Mouse (Mus musculus): Measurements from ENCODE around the gene Kcnip4. TPM values are rescaled to one million over a fixed set of nuclear protein-coding genes. Genes with fewer than 3 reads are reported as not detected.

Kcnip4 gene
- polyA plus RNA-seq, 1 experiment from 2014 or later = 0.15 TPM

DNA sequence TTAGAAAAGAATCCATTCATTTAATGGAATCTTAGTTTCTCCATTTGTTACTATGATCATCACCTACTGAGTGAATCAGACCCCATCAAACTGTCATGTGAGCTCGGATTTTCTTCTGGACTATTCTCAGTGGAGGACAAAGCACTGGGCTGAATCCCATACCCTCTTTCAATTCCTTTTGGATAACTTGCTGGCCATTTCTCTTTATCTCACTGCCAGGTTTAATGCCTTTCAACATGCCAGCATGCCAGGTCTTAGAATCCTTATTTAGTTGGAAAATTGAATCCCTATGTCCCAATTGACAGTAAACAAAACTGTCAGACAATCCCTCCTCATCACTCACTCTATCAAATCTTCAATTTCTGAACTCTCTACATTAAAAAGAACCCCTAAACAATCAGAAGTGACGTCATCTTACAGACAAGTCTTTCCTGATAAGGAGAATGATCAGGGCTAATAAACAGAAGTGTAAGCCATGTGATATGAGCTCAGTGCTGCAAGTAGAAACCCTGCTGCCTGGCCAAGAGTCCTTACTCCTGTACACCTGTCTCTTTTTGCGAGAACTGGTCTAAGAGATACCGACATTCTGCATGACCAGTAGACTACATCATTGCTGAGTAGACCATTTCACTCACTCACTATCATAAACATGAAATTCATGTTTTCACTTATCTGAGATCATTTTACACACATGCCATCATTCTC, 466.9 kb downstream of the Kcnip4 start:
- no peak overlapping the region for H3K4me3 ChIP-seq (replicated peaks)
- ATAC-seq (ENCODE audit: low read depth) (no peak), DNase-seq (no peak)
- no peak overlapping the region for H3K4me2 ChIP-seq
- no peaks in the 10 kb centered on the region for H3K27me3 ChIP-seq
- no peaks in the 10 kb centered on the region for H3K9me3 ChIP-seq (replicated peaks)
- no peaks in the 10 kb centered on the region for H3K4me1 ChIP-seq (replicated peaks)
- H3K27ac ChIP-seq = no peak overlapping the region
- H3K9ac ChIP-seq = no peak overlapping the region
- WGBS (ENCODE audit: insufficient replicate concordance) = 57% methylated on average over 4 of the region's 4 CpGs
- H3K36me3 ChIP-seq = no peaks in the 10 kb centered on the region

DNA sequence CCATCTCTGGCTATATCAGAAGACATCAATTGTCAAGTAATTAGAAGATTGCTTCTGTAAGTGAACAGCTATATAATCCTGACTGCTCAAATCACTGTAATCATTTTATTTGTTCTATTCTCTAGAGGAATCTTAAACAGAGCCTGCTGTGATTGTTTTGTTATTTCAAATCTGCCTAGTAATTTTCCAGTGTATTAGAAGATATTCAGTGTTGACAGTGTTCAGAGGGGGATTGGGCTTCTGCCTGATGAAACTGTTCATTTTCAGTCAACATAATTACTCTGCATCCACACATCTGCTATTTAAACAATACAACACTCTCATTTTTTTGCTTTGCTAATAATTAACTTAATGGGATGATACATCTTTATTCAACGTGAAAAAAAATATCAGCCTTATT, 476.7 kb downstream of the Kcnip4 start:
- no peak for ATAC-seq (ENCODE audit: low read depth)
- WGBS (ENCODE audit: insufficient replicate concordance) = 51% methylated on average over 1 of the region's 1 CpGs
- Histone ChIP-seq H3K4me3 (replicated peaks) (no peak overlapping the region), H3K9ac (no peak overlapping the region), H3K27me3 (no peaks in the 10 kb centered on the region), H3K9me3 (replicated peaks) (no peaks in the 10 kb centered on the region), H3K36me3 (no peaks in the 10 kb centered on the region), H3K4me1 (replicated peaks) (no peaks in the 10 kb centered on the region), H3K27ac (no peak overlapping the region), H3K4me2 (no peak overlapping the region)
- no peak for DNase-seq

DNA sequence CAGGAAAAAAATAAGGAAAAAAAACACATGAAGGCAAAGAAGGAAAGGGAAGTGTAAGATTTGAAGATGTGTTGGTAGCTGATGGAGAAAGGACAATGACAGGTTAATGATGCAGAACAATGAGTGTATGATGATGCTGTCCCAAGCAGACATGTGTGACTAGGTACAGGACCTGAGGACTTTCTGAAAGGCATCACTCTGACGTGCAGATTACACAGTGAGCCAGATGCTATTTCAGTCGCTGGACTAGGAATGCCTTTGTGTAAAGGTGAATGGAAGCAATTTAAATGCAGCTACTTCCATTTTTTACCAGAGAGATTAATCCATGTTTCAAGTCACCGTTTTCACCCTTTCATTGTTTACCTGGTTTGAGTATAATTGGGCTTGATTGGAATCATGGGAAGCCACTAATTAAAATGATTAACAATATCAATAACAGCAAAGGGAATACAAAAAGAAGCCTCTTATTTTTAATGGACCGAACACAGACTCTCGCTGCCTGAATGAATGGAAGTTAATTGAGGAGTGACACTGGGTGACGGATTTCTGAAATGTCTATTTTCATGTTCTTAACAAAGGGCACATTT, 483.4 kb downstream of the Kcnip4 start:
- no peak overlapping the region for H3K4me3 ChIP-seq (replicated peaks)
- no peak overlapping the region for H3K9ac ChIP-seq
- no peak overlapping the region for H3K4me2 ChIP-seq
- ATAC-seq (ENCODE audit: low read depth) (no peak), DNase-seq (no peak)
- no peaks in the 10 kb centered on the region for H3K36me3 ChIP-seq
- H3K9me3 ChIP-seq (replicated peaks) = no peaks in the 10 kb centered on the region
- H3K27me3 ChIP-seq = no peaks in the 10 kb centered on the region
- H3K27ac ChIP-seq = no peak overlapping the region
- WGBS (ENCODE audit: insufficient replicate concordance) = 63% methylated on average over 6 of the region's 6 CpGs
- H3K4me1 ChIP-seq (replicated peaks) = no peaks in the 10 kb centered on the region

DNA sequence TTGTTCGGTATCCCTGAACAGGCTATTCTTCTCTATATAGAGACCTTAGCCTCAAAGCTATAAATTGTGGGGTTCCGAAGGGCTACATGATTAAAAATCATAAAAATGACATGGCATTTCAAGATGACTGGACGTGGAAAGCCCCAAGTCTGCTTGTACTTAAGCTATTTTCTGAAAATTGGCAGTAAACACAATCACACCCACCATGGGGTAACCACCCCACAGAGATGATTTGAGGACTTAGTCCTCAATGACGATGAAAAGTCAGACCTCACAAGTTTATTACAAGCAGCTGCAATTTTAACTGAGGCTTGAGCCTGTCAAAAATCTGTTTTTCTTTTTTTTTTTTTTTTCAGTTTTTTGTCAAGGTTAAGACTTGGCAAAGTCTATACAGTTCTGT, 527.3 kb downstream of the Kcnip4 start:
- H3K36me3 ChIP-seq = no peaks in the 10 kb centered on the region
- no peak overlapping the region for H3K4me3 ChIP-seq (replicated peaks)
- H3K9ac ChIP-seq = no peak overlapping the region
- no peak overlapping the region for H3K4me2 ChIP-seq
- DNase-seq = no peak
- H3K4me1 ChIP-seq (replicated peaks) = no peaks in the 10 kb centered on the region
- no peak for ATAC-seq (ENCODE audit: low read depth)
- WGBS (ENCODE audit: insufficient replicate concordance) = 52% methylated on average over 4 of the region's 4 CpGs
- H3K27me3 ChIP-seq = no peaks in the 10 kb centered on the region
- H3K9me3 ChIP-seq (replicated peaks) = no peaks in the 10 kb centered on the region
- H3K27ac ChIP-seq = no peak overlapping the region

DNA sequence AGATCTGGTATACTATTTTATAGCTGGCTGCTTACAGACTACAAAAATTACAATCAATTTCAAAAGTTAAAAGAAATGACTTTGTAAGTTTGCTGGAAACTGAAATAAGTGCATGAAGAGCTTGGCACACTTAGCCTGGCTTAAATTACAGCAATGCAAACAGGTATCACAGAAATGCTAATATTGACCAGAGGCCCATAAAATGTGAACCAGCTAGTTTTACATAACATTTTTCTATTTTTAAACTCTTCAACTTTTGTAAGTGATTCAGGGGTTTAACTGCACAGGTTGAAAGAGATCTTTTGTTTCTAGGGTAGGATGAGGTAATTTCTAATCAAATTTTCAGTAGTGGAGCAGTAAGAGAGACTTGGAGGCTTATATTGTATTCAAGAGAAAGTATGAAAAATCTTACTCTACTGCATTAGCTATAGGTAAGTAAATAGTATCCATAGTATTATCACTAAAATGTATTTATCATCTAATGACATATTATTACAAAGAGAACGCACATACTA, 535.5 kb downstream of the Kcnip4 start:
- no peak for DNase-seq
- H3K36me3 ChIP-seq = no peaks in the 10 kb centered on the region
- WGBS (ENCODE audit: insufficient replicate concordance) = 67% methylated on average over 1 of the region's 1 CpGs
- no peaks in the 10 kb centered on the region for H3K27me3 ChIP-seq
- no peak for ATAC-seq (ENCODE audit: low read depth)
- H3K27ac ChIP-seq = no peak overlapping the region
- no peaks in the 10 kb centered on the region for H3K4me1 ChIP-seq (replicated peaks)
- no peak overlapping the region for H3K4me2 ChIP-seq
- H3K4me3 ChIP-seq (replicated peaks) = no peak overlapping the region
- no peak overlapping the region for H3K9ac ChIP-seq
- no peaks in the 10 kb centered on the region for H3K9me3 ChIP-seq (replicated peaks)

DNA sequence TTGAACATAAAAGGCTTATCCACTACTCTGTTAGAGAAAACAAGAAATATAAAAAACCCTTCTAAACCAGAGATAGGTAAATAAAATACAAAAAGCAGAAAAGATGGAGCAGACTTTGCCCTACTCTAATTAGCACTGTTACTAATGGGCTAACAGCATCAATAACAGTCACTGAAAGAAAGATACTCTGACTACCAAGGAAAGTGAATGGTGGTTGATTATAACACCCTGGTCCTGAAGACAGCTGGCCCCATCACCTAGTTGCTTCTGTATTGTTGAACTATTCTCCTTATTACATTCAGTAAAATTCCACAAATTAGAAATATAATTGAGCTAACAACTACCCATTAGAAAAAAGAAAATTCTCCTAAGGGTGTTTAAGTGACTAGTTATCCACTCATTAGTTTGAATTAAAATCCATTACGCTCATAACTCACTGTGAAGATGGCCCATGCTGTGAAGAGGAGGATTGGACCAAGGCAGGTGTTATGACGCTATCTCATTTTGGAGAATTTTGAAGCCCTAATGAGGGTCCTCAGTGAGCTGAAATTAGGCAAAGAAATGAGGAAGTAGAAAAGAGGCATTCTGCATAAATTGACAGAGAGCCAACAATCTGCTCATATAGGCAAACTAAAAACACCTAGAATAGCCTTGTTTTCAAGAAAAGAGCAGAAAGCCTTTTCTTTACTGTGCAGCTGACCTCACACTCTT, 582.2 kb downstream of the Kcnip4 start:
- H3K36me3 ChIP-seq = no peaks in the 10 kb centered on the region
- 61% methylated on average over 2 of the region's 2 CpGs for WGBS (ENCODE audit: insufficient replicate concordance)
- H3K4me2 ChIP-seq = no peak overlapping the region

DNA sequence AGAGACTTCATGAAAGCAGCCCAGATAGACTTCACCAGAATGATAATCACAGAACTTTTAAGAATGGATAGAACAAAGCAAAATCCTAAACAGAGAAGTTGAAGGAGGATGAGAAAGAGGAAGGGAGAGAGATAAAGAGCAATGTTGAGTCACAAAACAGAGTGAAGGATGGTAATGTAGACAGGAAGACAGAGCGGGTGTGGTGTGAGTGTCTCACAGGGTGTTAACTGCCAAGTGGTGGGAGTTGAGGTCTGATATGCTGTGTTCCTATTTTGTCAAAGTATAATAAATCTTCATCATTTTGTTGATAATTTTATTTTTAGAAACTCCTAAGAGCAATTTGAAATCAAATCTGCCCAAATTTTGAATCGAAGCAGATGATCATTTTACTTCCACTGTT, 592.8 kb downstream of the Kcnip4 start:
- H3K36me3 ChIP-seq = no peaks in the 10 kb centered on the region
- 58% methylated on average over 2 of the region's 2 CpGs for WGBS (ENCODE audit: insufficient replicate concordance)
- DNase-seq = no peak
- H3K4me1 ChIP-seq (replicated peaks) = no peaks in the 10 kb centered on the region
- no peak overlapping the region for H3K9ac ChIP-seq
- no peak overlapping the region for H3K27ac ChIP-seq
- no peak overlapping the region for H3K4me2 ChIP-seq
- H3K4me3 ChIP-seq (replicated peaks) = no peak overlapping the region
- H3K9me3 ChIP-seq (replicated peaks) = no peaks in the 10 kb centered on the region
- ATAC-seq (ENCODE audit: low read depth) = no peak
- no peaks in the 10 kb centered on the region for H3K27me3 ChIP-seq

More for the DNA sequence above, 582.2 kb downstream of the Kcnip4 start:
- ATAC-seq (ENCODE audit: low read depth) (no peak), DNase-seq (no peak)
- no peaks in the 10 kb centered on the region for H3K4me1 ChIP-seq (replicated peaks)
- no peak overlapping the region for H3K9ac ChIP-seq
- H3K27me3 ChIP-seq = no peaks in the 10 kb centered on the region
- no peak overlapping the region for H3K27ac ChIP-seq
- no peak overlapping the region for H3K4me3 ChIP-seq (replicated peaks)
- no peaks in the 10 kb centered on the region for H3K9me3 ChIP-seq (replicated peaks)

DNA sequence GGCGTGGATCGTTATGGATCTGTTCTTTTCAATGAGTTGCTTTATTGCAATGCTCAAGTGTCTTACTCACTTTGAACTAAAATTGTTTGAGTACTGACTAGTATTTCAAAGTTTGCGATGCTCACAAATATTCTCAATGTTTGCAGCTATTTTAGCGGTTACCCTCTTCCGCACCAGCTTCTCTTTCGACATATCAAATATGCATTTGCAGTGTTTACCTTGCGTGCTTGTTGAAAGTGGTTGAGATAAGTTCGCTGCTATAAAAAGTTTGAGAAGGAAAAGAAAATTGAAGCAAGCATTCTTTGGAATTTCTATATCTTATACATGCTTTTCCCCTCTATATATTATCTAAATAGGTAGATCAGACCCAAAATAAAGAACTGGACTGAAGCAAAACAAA, 634.5 kb downstream of the Kcnip4 start:
- Histone ChIP-seq H3K27me3 (no peaks in the 10 kb centered on the region), H3K4me3 (replicated peaks) (no peak overlapping the region), H3K4me2 (no peak overlapping the region), H3K27ac (no peak overlapping the region), H3K36me3 (no peaks in the 10 kb centered on the region), H3K9ac (no peak overlapping the region), H3K4me1 (replicated peaks) (no peaks in the 10 kb centered on the region), H3K9me3 (replicated peaks) (no peaks in the 10 kb centered on the region)
- ATAC-seq (ENCODE audit: low read depth) (no peak), DNase-seq (no peak)
- WGBS (ENCODE audit: insufficient replicate concordance) = 64% methylated on average over 8 of the region's 8 CpGs

DNA sequence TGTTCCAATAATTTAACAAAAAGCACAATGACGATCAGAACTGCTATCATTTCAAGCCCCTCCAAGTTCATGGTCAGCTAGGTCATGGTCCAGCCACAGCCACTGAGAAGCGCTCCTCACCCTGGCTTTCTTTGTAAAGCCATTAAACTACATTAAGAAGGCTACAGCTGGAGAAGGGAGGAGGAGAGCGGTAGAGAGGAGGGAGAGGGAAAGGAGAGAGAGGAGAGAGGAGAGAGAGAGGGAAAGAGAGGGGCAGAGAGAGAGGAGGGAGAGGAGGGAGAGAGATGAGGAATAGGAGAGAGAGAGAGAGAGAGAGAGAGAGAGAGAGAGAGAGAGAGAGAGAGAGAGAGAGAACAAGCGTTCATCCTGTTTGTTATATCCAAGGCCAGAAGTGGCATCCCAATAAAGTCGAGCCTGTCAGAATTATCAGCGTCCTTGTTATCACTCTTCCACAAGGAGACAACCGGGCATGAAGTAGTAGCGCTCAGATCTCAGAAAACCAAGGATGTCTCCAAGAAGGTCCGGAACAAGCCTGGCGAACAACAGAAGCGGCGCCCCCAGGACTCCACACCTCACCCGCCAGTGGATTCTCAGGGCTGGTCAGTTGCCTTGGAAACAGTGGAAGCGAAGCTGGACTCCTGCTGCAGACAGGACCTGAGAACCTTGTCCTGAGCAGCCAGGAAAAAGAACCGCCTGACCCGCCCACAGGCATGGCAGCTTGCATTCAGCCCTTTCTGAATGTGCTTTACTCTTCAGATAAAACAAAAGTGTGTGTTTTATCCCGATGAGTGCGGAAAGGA, 635.1 kb downstream of the Kcnip4 start:
- ATAC-seq (ENCODE audit: low read depth) (no peak), DNase-seq (no peak)
- Histone ChIP-seq H3K9me3 (replicated peaks) (no peaks in the 10 kb centered on the region), H3K27me3 (no peaks in the 10 kb centered on the region), H3K36me3 (no peaks in the 10 kb centered on the region), H3K27ac (no peak overlapping the region), H3K4me1 (replicated peaks) (no peaks in the 10 kb centered on the region), H3K9ac (no peak overlapping the region), H3K4me2 (no peak overlapping the region), H3K4me3 (replicated peaks) (no peak overlapping the region)
- WGBS (ENCODE audit: insufficient replicate concordance) = 15% methylated on average over 18 of the region's 18 CpGs

DNA sequence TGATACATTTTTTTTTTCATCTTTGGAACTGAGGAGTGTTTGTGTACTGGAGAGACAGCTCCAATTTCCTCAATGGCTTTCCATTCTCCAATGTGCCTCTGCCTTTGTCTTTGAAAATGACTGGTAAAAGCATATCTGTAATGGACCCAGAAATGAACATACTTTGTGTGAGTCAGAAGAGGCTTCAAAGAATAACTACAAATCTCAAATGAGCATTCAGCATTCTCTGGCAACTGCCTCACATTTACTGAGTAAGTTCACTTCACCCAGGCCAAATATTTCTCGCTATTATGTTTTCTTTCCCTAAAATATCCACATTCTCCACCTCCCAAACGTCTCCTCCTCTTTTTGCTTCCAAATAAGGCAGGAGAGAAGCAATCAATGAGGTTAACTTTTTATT, 646.6 kb downstream of the Kcnip4 start:
- Histone ChIP-seq H3K36me3 (no peaks in the 10 kb centered on the region), H3K27me3 (no peaks in the 10 kb centered on the region), H3K4me2 (no peak overlapping the region), H3K27ac (no peak overlapping the region), H3K4me1 (replicated peaks) (no peaks in the 10 kb centered on the region), H3K9me3 (replicated peaks) (no peaks in the 10 kb centered on the region), H3K9ac (no peak overlapping the region), H3K4me3 (replicated peaks) (no peak overlapping the region)
- WGBS (ENCODE audit: insufficient replicate concordance) = 32% methylated on average over 2 of the region's 2 CpGs
- ATAC-seq (ENCODE audit: low read depth) (no peak), DNase-seq (no peak)

DNA sequence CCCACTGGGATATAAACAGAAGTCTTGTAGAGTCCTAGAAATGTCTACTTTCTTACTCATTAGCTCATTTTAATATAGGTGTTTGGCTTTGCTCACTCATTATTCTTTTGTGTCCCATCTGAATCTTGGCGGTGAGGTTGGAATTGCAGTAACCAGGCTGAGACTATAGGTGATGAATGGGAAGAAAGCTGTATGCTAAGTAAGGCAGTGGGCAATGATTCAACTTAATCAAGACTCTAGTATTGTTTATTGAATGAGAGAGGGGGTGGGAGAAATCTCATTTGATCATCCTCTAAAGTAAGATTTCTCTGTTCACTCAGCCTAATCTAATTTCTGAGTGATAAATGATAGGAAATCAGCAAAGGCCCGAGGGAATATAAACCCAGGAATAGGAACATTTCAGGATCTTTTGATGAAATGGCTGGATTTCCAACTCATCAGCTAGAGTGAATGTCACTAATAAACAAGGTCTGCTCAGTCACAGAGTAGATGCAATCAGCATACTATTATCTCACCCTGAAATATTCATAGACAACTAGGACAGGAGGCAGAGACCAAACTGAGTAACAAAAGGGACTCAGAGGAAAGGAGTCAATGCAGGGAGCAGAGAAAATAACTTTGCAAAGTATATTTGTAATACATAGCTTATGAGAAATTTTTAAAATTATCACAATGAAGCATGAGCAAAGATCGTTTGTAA, 660.3 kb downstream of the Kcnip4 start:
- Histone ChIP-seq H3K36me3 (no peaks in the 10 kb centered on the region), H3K4me2 (no peak overlapping the region), H3K4me3 (replicated peaks) (no peak overlapping the region), H3K27ac (no peak overlapping the region), H3K4me1 (replicated peaks) (no peaks in the 10 kb centered on the region), H3K9me3 (replicated peaks) (no peaks in the 10 kb centered on the region), H3K9ac (no peak overlapping the region), H3K27me3 (no peaks in the 10 kb centered on the region)
- ATAC-seq (ENCODE audit: low read depth) (no peak), DNase-seq (no peak)
- WGBS (ENCODE audit: insufficient replicate concordance) = 60% methylated on average over 3 of the region's 3 CpGs

All from liver, embryonic 13.5 days (tissue).